Mouse (Mus musculus): Measurements from ENCODE around the gene Nktr.

Nktr gene

DNA sequence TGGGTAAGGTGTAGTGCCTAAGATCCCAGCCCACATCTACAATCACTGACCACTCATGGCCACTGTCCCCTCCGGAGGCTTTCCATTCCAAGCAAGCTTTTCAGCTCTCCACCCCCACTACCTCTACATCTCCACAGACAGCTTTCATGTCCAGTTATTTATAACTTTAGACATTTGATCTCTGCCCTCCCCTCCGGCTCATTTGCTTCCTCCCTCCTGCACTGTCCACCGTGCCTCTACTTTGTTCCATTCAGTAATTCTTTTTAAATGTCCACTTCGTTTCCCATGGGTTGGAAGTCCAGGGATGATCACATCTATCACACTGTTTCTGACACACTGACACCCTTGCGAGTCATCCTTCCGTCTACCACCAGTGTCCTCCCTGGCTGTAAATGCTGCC, 11.2 kb upstream of the Nktr start:
- no peak for DNase-seq (ENCODE audit: low spot score)

- DNase-seq (ENCODE audit: low spot score) = no peak
These were observed 10.2 kb upstream of the Nktr start for GRCm38 (mm10) chr9:121708506-121709486.

DNA sequence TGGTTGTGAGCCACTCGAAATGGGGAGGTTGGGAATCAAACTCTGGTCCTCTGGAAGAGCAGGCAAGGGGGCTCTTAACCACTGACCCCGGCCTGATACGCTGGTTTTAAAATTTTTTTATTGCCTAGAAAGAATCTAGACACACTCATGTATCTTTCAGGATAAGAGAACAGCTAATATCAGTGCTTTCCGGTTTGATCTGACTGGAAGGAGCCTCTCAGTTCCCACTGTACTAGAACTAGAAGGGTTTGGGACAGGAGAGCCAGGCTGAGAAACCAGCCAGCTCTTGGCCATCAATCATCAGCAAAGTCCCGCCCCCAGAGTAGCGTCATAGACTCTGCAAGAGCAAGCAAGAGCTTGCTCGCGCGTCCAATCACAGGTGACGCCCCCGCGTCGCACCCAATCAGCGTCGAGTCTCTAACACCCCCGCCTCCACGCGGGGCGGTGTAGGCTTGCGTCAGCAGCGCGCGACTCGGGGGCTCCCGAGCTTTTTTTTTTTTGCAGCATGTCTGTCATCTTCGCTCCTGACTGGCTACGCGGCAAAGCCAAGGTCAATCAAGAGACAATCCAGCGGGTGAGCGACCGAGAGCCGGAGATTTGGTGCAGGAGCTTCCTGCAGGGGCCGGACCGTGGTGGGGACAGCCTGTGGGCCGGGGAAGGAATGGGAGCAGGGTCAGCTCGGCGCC, 8.9 kb upstream of the Nktr start, which contains the start of gene Ss18l2:
Ss18l2 (plus strand) TSS at position 432 of the 686 bp plus-strand sequence.
- peak; percentile 99 for DNase-seq (ENCODE audit: low spot score)

DNA sequence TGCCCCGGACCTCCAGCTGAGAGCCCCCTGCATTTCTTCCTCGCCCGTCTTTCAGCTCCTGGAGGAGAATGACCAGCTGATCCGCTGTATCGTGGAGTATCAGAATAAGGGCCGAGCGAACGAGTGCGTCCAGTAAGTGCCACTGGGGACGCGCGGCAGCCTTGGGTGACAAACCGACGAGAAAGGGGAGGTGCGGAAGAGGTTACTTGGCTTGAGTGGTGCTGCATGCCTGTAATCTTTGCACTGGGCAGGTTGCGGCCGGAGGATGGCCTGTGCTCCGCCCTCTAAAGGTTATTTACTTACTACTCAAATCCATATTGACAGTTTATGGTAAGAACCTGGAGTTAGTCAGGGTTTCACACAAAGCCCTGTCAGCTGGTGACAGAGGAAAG, 8.4 kb upstream of the Nktr start:
- peak; percentile 67 for DNase-seq (ENCODE audit: low spot score)

DNA sequence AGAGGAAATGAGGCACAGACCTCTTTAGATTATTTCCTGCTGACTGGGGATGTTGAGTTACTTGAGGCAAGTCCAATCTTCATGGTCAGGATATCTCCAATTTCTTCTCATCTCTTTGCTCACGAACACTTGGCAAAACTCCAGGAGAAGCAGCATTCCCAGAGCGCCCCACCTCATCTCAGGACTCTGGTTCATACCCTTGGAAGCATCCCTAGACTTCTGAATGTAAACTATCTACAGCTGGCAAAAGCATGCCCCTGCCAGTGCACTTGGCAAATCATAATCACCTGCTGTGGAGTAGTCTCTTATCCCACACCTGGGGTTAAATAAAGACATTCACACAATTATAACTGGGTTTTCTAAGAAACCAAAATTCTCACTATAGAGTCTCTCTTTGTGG, 1.9 kb upstream of the Nktr start:
- DNase-seq (ENCODE audit: low spot score) = no peak

DNA sequence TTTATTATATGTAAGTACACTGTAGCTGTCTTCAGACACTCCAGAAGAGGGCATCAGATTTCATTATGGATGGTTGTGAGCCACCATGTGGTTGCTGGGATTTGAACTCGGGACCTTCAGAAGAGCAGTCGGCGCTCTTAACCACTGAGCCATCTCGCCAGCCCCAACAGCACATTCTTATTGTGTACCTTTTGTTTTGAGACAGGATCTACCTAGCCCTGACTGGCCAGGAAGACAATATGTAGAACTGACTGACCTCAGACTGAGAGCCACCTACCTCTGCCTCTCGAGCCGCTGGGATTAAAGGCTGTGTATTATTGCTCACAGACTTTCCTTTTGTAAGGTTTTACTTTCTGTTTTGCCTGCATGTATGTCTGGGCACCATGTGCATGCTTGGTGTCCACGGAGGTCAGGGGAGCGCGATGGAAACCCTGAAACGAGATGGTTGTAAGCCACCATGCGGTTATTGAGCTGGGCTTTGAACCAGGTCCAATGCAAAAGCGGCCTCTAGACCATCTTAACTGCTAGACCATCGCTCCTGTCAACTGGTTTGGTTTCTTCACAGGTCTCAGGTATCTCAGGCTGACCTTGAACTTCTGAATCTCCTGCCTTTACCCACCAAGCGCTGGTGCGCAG, 781 bp upstream of the Nktr start:
- no peak for DNase-seq (ENCODE audit: low spot score)

- DNase-seq (ENCODE audit: low spot score) = peak; percentile 78
These were observed 670 bp downstream of the Nktr start for GRCm38 (mm10) chr9:121719347-121720331.

- no peak for DNase-seq (ENCODE audit: low spot score)
These were observed 21.5 kb downstream of the Nktr start for GRCm38 (mm10) chr9:121740490-121740889.

GRCm38 (mm10) chr9:121741168-121741567, 22.2 kb downstream of the Nktr start:
- DNase-seq (ENCODE audit: low spot score) = no peak

DNA sequence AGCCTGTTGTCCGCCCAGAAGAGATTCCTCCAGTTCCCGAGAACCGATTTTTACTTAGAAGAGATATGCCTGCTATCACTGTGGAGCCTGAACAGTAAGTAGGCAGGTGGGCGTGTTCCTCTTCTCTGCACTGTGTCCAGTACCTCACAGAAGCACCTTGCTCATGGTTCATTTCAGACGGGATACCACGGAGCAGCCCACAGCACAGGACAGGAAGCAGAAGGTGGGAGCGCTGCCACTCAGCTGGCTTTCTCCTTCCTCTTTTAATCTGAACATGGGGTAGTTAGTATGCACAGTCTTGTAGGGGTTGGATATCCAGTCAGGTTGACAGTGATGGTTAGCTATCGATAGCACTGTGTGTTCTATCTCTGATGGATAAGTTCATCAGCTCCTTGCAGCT, 25.1 kb downstream of the Nktr start:
- DNase-seq (ENCODE audit: low spot score) = no peak

DNA sequence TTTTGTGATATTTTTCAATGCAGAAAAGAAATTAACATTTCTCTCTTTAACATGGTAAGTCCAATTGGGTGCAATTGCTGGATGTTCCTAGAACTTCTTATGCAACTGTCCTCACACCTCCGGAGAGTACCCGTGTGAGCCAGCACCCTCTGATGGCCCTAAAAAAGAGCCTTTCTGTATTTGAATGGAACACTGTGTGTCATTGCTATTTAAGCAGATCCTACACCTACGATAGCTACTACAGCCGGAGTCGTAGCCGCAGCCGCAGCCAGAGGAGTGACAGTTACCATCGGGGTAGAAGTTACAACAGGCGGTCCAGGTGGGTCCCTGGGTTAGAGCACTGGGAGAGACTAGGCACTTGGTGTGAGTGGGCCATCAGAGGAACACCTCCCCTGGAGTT, 33.8 kb downstream of the Nktr start:
- DNase-seq (ENCODE audit: low spot score) = no peak

DNA sequence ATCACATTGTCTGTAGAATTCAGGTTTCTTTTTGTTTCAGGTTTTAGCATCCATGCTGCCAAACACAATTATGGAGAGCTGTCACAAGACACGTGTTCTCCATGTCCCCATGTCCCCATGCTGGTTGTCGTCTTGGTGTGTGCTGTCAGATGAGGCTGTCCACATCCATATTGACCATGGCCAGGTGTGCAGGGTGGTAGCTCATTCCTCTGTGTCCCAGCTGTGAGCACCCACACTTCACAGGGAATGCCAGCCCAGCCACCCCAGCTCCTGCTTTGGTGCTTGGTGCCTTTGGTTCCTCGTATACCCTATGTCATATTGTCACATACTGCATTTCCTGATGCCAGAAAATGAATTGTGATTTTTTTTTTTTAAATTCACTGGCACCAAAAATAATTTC, 35.7 kb downstream of the Nktr start:
- no peak for DNase-seq (ENCODE audit: low spot score)

DNA sequence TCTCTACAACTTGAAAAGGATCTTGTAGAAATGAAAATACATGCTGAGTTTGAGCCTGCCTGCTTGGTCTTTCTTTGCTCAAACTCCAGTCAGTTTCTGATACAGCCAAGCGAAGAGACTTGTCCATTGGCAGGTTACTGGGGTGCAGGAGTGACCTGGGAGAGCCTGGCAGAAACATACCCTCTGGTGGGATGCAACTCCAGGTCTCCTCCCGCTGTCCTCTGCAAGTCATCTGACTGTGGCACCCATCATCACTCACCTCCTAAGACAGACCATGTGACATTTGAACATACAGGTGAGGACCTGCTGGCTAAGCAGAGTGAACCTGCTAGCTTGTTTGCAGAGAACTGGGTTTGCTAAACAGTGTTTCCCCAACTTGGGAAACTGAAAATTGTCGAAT, 37.8 kb downstream of the Nktr start:
- DNase-seq (ENCODE audit: low spot score) = no peak

- DNase-seq (ENCODE audit: low spot score) = no peak
These were observed 38.5 kb downstream of the Nktr start for GRCm38 (mm10) chr9:121757432-121757831.

GRCm38 (mm10) chr9:121757835-121758814, 39.2 kb downstream of the Nktr start:
- DNase-seq (ENCODE audit: low spot score) = no peak

DNA sequence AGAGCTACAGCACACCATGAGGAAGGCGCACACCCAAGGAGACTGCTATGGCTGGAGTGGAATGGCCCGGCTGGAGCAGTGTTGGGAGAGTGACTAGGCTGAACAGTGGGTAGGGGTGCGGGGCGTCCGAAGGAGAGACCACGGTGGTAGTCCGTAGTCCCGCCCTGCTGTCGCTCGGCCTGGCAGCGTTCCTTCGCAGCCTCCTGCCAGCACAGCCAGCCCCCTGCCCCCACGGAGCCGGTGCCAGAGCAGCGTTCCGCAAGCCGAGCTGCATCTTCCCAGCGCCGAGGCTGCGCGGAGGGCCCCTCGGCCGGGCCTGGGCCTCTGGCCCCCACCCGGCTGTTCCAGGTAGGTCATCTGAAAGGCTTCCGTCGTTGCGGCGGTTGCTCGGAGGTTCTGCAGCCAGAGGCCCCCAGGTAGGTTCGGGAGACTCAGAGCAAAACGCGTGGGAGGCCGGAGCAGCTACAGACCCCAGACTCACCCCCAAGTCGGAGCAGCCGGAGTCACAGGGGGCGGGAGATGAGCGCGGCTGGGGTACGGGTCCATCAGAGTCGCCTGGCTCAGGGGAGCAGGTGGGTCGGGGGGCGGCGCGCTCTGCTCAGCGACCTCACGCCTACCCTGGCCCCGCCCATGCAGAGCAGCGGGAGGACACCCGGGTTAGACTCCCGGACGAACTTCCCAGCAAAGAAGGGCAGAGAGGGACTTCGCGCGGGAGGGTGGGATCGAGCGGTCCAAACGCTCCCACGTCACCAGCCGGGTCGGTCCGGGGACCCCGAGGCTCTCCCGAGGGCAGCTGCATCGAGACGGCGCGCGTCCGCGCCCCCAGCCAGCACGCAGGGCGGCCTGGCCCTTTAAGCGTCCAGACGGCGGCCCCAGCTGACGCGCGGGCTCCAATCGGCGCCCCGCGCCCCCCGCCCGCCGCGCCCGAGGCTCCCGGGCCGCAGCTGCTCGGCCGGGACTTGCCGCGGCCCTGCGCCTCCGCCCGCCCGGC, 40.4 kb downstream of the Nktr start, which contains the start of gene Zfp651:
Zfp651 (plus strand) TSS at position 240 of the 991 bp plus-strand sequence.
- peak; percentile 61 for DNase-seq (ENCODE audit: low spot score)

- peak; percentile 66 for DNase-seq (ENCODE audit: low spot score)
These were observed 41.5 kb downstream of the Nktr start for GRCm38 (mm10) chr9:121760271-121761090.

DNA sequence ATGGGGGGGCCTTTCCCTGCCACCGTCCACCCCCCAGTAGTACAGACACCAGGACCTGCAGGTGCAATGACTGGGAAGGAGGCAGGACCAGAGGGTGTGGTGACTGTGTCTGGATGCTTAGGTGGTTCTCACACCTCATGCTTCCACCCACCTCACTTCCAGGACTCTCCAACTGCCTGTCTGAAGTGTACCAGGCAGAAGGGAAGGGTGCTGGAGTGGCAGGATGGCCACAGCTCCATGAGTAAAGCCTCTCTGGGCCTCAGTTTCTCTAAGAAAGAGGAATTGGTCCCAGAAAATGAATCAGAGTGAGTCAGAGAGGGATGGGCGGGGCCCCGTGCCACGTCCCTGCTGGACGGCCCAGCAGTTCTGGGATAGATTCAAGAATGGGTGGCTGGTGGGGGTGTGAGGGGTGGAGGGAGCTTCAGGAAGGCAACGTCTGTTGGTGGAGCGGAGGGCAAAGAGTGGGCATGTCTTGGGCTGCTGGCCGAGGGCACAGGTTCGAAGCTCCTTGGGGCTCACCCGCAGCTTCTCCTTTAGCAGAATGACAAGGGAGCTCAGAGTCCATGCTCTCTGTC, 42.2 kb downstream of the Nktr start:
- peak; percentile 30 for DNase-seq (ENCODE audit: low spot score)

All from MN1 (cell line).